Mouse (Mus musculus) G1E-ER4 (cell line): ENCODE data around the gene Entpd8. TPM values are rescaled to one million over a fixed set of nuclear protein-coding genes. Genes with fewer than 3 reads are reported as not detected.
A peak's percentile ranks its signal among the peaks of the same experiment; 100 is the strongest.

Experiments used
- GATA1 ChIP-seq: IDR thresholded peaks from one replicate; pipeline ENCODE4 v1.8.0; 2012; ENCODE audit warnings: low read length, inconsistent platforms
- polyA plus RNA-seq: library from polyadenylated mRNA; stranded (reverse); fragments of >175 nt; gene quantifications from 2 replicates; pipeline ENCODE4 v1.2.3, GENCODE M21; 2012

The Entpd8 gene
- not detected in 2 replicates for polyA plus RNA-seq

GRCm38 (mm10) chr2:25080076-25080475 lies at the start of gene Entpd8:
Entpd8 (plus strand) TSS chr2:25080304.
- no peak for TF ChIP-seq GATA1

GRCm38 (mm10) chr2:25034994-25035393 lies 45.1 kb upstream of the Entpd8 start:
- TF ChIP-seq GATA1: no peak

- no peak for TF ChIP-seq GATA1
Observed at GRCm38 (mm10) chr2:25040089-25040488, 40.0 kb upstream of the Entpd8 start.

GRCm38 (mm10) chr2:25050921-25051320 lies 29.2 kb upstream of the Entpd8 start:
- TF ChIP-seq GATA1: no peak

GRCm38 (mm10) chr2:25051450-25051849 lies 28.7 kb upstream of the Entpd8 start:
- no peak for TF ChIP-seq GATA1

- no peak for TF ChIP-seq GATA1
Observed at GRCm38 (mm10) chr2:25053101-25053500, 27.0 kb upstream of the Entpd8 start.

- no peak for TF ChIP-seq GATA1
Observed at GRCm38 (mm10) chr2:25054221-25055067, 25.7 kb upstream of the Entpd8 start, which contains the start of gene Nsmf. Nsmf (plus strand) TSS chr2:25054355.

GRCm38 (mm10) chr2:25055068-25055405 lies 25.1 kb upstream of the Entpd8 start:
- no peak for TF ChIP-seq GATA1

- TF ChIP-seq GATA1: no peak
Observed at GRCm38 (mm10) chr2:25055409-25056155, 24.5 kb upstream of the Entpd8 start.

GRCm38 (mm10) chr2:25058926-25059325 lies 21.2 kb upstream of the Entpd8 start:
- no peak for TF ChIP-seq GATA1

GRCm38 (mm10) chr2:25063523-25063922 lies 16.6 kb upstream of the Entpd8 start:
- TF ChIP-seq GATA1: no peak

- TF ChIP-seq GATA1: peak; percentile 28
Observed at GRCm38 (mm10) chr2:25064285-25064684, 15.8 kb upstream of the Entpd8 start.

GRCm38 (mm10) chr2:25065537-25065936 lies 14.6 kb upstream of the Entpd8 start:
- no peak for TF ChIP-seq GATA1

GRCm38 (mm10) chr2:25066552-25066951 lies 13.6 kb upstream of the Entpd8 start:
- no peak for TF ChIP-seq GATA1

GRCm38 (mm10) chr2:25069537-25069936 lies 10.6 kb upstream of the Entpd8 start:
- TF ChIP-seq GATA1: no peak

GRCm38 (mm10) chr2:25072398-25072797 lies 7.7 kb upstream of the Entpd8 start:
- no peak for TF ChIP-seq GATA1

- TF ChIP-seq GATA1: no peak
Observed at GRCm38 (mm10) chr2:25075506-25075905, 4.6 kb upstream of the Entpd8 start.

GRCm38 (mm10) chr2:25078967-25079366 lies 1.1 kb upstream of the Entpd8 start:
- no peak for TF ChIP-seq GATA1
